Mouse (Mus musculus) bone marrow, adult 2 months (tissue): ENCODE measurements around the gene Dctn5. TPM values are rescaled to one million over a fixed set of nuclear protein-coding genes. Genes with fewer than 3 reads are reported as not detected.

ENCODE experiments used
- H3K27ac ChIP-seq: fragments of 200-500 bp; 2 replicates; pipeline ENCODE4 v1.5.1; 2012; ENCODE audit warnings: low read depth, mild to moderate bottlenecking, control low read depth, inconsistent platforms, low read length; ENCODE audit not compliant: control insufficient read depth, poor library complexity, insufficient read depth
- H3K4me1 ChIP-seq: fragments of 200-500 bp; 2 replicates; pipeline ENCODE4 v1.6.1; 2011; ENCODE audit warnings: low read length; ENCODE audit not compliant: control insufficient read depth, insufficient read depth
- H3K4me3 ChIP-seq: fragments of 200-500 bp; replicated peaks from 2 replicates; pipeline ENCODE3; 2011; ENCODE audit warnings: mild to moderate bottlenecking, low read depth, low read length, control low read depth; ENCODE audit not compliant: control insufficient read depth
- CTCF ChIP-seq: fragments of 200-500 bp; IDR thresholded peaks from 2 replicates; pipeline ENCODE4 v1.5.1; 2011; ENCODE audit warnings: low read length, control low read depth; ENCODE audit not compliant: control insufficient read depth, insufficient read depth
- POLR2A ChIP-seq: fragments of 200-500 bp; IDR thresholded peaks from 2 replicates; pipeline ENCODE4 v1.6.1; 2011; ENCODE audit warnings: low read depth, mild to moderate bottlenecking, control low read depth, low read length, borderline replicate concordance; ENCODE audit not compliant: control insufficient read depth
- WGBS: fragments of 180-500 bp; shearing (Covaris S2); methylation state at CpG from one replicate; pipeline ENCODE4 v1.1.7; 2018; 5-methylcytosine and 5-hydroxymethylcytosine counted together
- polyA plus RNA-seq: library from polyadenylated mRNA; stranded (reverse); fragments of >200 nt; gene quantifications from 2 replicates; pipeline ENCODE4 v1.2.4, GENCODE M21; 2011; ENCODE audit warnings: low replicate concordance; ENCODE audit not compliant: missing spikeins, insufficient read depth, insufficient read length

Dctn5 gene
- polyA plus RNA-seq, 1 experiment: 62.2 TPM

DNA sequence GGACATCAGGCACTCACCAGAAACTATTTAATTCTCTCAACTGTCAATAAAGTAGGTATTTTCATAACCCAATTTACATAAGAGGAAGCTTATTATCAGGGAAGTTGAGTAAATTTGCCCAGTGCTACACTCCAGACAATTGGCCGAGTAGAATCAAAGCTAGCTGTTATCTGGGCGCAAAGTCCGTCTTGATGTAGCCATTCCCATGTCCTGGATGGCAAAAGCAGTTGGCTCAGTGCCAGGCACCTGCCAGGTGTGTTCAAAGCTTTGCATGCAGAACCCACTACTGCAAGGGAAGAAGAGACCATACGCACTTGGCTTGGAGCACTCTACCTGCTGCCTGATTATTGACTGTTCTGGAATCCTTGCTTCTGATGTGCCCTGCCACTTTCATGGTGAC, 19.6 kb downstream of the Dctn5 start:
- Histone ChIP-seq H3K4me1 (no peaks in the 10 kb centered on the region), H3K4me3 (no peak overlapping the region), H3K27ac (no peak overlapping the region)
- WGBS: 65% methylated on average over 4 of the region's 4 CpGs
- TF ChIP-seq CTCF (no peak), POLR2A (no peak)

DNA sequence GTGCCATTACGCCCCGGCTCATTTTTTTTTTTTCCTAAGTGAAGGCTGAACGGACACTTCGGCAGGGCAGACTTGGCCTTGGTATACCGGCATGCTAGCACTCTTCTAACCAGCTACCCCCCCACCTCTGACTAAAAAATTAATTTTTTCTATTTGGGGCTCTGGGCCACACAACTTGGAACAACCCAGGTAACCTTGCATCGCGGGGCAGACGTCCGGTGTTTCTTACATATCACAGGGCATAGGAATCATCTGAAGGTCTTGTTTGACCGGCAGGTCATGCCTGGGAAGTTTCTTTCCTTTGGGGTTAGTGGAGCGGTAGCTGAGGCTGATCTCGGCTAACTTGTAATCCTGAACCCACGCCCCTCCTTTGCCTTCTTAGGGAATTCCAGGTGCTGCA, 25.6 kb downstream of the Dctn5 start:
- TF ChIP-seq POLR2A: no peak
- Histone ChIP-seq H3K27ac (peak overlapping the region; percentile 57), H3K4me1 (peaks cover 2% of the 10 kb centered on the region; the same call in 1 of the 2 replicates), H3K4me3 (peak overlapping the region; percentile 91)
- WGBS: 5% methylated on average over 13 of the region's 13 CpGs

DNA sequence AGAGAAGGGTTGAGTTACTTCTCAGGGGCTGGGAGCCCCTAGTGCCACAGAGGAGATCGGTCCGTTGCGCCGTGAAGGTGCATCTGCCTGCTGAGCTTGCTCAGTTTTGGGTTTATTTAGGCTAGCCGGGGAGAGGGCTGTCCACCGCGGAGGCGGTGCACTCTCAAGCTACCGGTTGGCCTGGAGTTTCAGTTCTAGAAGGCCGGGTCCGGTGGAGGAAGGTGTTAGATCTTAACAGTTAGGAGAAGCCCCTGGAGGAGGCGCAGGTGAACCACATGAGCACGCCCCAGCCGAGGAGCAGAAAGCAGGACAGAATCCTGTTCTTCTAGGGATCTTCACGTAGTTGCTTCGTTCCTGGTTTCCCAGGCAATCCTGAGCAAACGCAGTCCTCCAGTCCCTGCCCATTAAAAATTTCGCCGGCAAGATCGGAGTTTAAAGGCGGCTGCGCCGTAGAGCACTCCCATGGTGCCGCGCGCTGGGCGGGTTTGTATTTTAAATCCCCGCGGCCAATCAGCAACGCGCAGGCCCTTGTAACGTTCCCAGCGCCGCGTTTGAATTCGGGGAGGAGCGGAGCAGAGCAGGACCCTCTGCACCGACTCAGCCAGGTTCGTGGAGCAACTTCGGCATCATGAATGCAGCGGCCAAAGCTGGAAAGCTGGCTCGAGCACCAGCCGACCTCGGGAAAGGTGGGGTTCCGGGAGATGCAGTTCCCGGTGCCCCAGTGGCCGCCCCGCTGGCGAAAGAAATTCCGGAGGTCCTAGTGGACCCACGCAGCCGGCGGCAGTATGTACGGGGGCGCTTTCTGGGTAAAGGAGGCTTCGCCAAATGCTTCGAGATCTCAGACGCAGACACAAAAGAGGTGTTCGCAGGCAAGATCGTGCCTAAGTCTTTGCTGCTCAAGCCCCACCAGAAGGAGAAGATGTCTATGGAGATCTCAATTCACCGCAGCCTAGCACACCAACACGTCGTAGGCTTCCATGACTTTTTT, 26.4 kb downstream of the Dctn5 start, which contains the start of gene Plk1:
TSS of gene Plk1 (plus strand) at position 525 of the 988 bp plus-strand sequence.
- Histone ChIP-seq H3K4me1 (peaks cover 2% of the 10 kb centered on the region; the same call in 1 of the 2 replicates), H3K27ac (peak within 1 kb of the TSS; percentile 57), H3K4me3 (peak within 1 kb of the TSS; percentile 91)
- WGBS: under 1% methylated on average over 63 of the region's 63 CpGs
- TF ChIP-seq POLR2A (peak; percentile 83; the same call in 1 of the 2 replicates), CTCF (no peak)

DNA sequence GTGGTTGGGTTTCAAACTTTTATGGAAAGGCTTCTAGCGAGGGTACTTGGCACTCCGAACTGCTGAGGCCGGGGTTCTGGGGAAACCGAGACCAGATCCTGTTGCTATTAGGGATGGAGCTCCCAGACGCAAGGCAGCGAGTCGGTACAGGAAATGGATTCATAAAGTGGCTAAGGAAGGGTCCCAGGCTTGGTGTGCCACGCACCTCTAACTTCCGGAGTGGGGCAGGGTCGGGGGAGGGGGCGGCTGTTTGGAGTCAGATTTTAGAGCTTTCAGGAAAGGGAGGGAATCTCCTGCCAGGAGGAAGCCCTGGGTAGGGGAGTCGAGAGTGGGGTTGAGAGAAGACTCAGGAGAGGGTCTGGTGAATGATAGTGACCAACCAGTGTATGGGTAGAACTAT, 27.2 kb downstream of the Dctn5 start:
- TF ChIP-seq CTCF (no peak), POLR2A (no peak)
- H3K4me1 ChIP-seq: peaks cover 2% of the 10 kb centered on the region; the same call in 1 of the 2 replicates

DNA sequence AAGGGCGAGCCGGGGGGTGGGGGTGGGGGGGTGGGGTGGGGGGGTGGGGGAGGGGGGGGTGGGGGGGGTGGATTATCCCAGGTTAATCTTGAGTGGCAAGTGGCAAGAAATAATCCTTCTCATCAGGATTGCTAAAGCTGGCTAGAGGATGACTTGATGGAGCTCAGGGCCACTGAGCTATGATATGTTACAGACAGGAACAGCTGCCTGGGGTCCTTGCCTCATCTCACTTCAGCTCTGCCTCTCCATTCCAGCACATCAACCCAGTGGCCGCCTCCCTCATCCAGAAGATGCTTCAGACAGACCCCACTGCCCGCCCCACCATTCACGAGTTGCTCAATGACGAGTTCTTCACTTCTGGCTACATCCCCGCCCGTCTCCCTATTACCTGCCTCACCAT, 30.9 kb downstream of the Dctn5 start:
- H3K27ac ChIP-seq: no peak overlapping the region
- no peaks in the 10 kb centered on the region; the same call in 1 of the 2 replicates for H3K4me1 ChIP-seq
- WGBS: 92% methylated on average over 8 of the region's 8 CpGs
- no peak for TF ChIP-seq POLR2A
- TF ChIP-seq CTCF: no peak
- H3K4me3 ChIP-seq: no peak overlapping the region

More for the DNA sequence above, 27.2 kb downstream of the Dctn5 start:
- peak overlapping the region; percentile 91 for H3K4me3 ChIP-seq
- 2% methylated on average over 12 of the region's 12 CpGs for WGBS
- H3K27ac ChIP-seq: peak overlapping the region; percentile 27; the same call in 1 of the 2 replicates

DNA sequence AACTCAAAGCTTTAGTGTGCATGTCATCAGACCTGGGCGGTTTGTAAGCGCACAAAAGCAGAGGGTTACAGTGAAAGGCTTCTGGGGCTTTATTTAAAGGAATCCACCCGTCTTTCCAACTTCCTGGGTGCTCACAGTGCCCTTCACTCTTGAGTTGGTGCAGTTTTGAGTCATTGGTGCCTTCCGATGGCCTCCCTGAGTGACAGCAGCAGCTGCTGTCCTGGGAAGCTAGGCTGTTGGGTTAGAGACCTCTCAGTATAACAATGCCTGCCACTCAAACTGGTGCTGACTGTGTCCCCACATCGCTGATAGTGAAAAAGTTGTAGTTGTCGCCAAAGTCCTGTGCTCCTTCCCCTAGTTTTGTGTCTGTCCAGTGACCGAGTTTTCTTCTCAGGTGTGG, 34.4 kb downstream of the Dctn5 start:
- Histone ChIP-seq H3K27ac (no peak overlapping the region), H3K4me3 (no peak overlapping the region), H3K4me1 (no peaks in the 10 kb centered on the region)
- WGBS: 95% methylated on average over 7 of the region's 7 CpGs
- no peak for TF ChIP-seq POLR2A
- TF ChIP-seq CTCF: no peak

DNA sequence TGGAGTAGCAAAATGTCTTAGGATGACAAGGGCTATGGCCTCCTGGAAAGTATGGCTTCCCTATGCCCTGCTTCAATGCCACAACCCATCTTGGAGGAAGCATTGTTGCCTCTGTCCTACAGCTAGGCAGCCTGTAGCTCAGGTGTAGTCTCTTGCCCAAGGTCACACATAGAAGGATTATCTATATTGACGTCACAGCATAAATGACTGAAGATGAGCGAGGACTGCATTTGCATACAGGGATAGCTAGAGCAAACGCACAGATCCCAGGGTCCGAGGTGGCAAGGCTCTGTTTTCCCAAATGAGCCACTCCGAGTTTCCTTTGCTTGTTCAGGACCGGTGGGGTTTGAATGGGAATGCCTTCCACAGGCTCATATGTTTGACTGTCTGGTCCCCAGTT, 37.9 kb downstream of the Dctn5 start:
- TF ChIP-seq POLR2A: no peak
- no peak for TF ChIP-seq CTCF
- no peak overlapping the region for H3K27ac ChIP-seq
- no peak overlapping the region for H3K4me3 ChIP-seq
- 94% methylated on average over 6 of the region's 6 CpGs for WGBS
- no peaks in the 10 kb centered on the region for H3K4me1 ChIP-seq

DNA sequence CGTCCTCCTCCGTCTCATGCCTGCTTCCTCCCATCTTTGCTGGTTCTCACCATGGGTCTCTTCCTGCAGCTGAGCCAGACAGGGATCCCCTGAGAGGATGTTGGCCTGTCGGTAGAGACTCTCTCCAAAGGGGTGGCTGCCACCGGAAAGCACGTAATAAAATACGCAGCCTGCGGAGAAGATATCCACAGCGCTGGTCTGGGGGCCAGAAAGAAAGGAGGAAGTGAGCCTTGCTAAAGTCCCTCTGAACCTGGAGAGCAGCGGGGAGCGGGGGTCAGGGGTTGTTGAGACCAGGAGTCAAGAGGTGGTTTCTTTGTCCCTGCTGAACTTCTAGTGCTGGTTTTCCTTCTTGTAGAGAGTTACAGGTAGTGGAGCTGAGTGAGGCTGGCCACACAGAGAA, 38.8 kb downstream of the Dctn5 start:
- H3K4me3 ChIP-seq: no peak overlapping the region
- no peaks in the 10 kb centered on the region for H3K4me1 ChIP-seq
- TF ChIP-seq CTCF (no peak), POLR2A (no peak)
- 39% methylated on average over 10 of the region's 10 CpGs for WGBS
- no peak overlapping the region for H3K27ac ChIP-seq

DNA sequence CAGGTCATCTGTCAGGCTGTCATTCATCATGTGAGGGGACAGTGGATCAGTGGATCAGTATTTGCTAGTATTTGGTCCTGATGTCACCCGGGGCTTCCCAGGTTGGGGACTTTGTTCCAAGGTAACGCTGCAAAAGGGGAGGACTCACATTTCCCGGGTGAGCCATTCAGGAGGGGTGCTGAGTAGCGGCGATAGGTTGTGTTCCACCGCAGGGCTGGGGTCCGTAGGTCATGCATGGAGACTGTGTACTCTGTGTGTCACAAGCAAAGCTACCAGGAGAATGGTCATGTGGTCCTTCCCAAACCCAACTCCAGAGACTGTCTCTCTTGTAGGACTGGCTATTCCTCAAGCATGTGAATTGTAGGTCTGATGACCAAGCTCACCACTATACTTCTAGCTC, 47.9 kb downstream of the Dctn5 start:
- Histone ChIP-seq H3K27ac (no peak overlapping the region), H3K4me3 (no peak overlapping the region), H3K4me1 (no peaks in the 10 kb centered on the region)
- WGBS: 89% methylated on average over 7 of the region's 7 CpGs
- TF ChIP-seq CTCF: no peak
- no peak for TF ChIP-seq POLR2A
